Mouse (Mus musculus): ENCODE measurements around the gene Tubgcp5.
"Not testable (repeated sequence)": the region's sequence is repeated elsewhere in the genome, so short reads cannot be mapped to it uniquely, and the experiment has no call there.

Gene Tubgcp5

GRCm38 (mm10) chr7:55793952-55794603 lies at the start of gene Tubgcp5:
Gene Tubgcp5 (plus strand): TSS chr7:55794154.
- DNase-seq (ENCODE audit: low spot score in 2 of 2) = peak; percentile 95 to 98

- no peak for DNase-seq (ENCODE audit: low spot score in 2 of 2)
Measured at GRCm38 (mm10) chr7:55744566-55745220, 49.3 kb upstream of the Tubgcp5 start.

- no peak for DNase-seq (ENCODE audit: low spot score in 2 of 2)
Measured at GRCm38 (mm10) chr7:55750841-55751240, 43.1 kb upstream of the Tubgcp5 start.

GRCm38 (mm10) chr7:55759346-55759745 lies 34.6 kb upstream of the Tubgcp5 start:
- no peak for DNase-seq (ENCODE audit: low spot score in 2 of 2)

GRCm38 (mm10) chr7:55767926-55768325 lies 26.0 kb upstream of the Tubgcp5 start, which contains the start of gene Siglech:
Gene Siglech (plus strand): TSS chr7:55768178.
- DNase-seq (ENCODE audit: low spot score in 2 of 2) = no peak

GRCm38 (mm10) chr7:55780011-55780410 lies 13.9 kb upstream of the Tubgcp5 start:
- no peak for DNase-seq (ENCODE audit: low spot score in 2 of 2)

GRCm38 (mm10) chr7:55782493-55782892 lies 11.5 kb upstream of the Tubgcp5 start:
- DNase-seq (ENCODE audit: low spot score in 2 of 2) = no peak

- DNase-seq (ENCODE audit: low spot score in 2 of 2) = no peak
Measured at GRCm38 (mm10) chr7:55784580-55784979, 9.4 kb upstream of the Tubgcp5 start.

- not testable (repeated sequence) for DNase-seq (ENCODE audit: low spot score in 2 of 2)
Measured at GRCm38 (mm10) chr7:55790586-55790985, 3.4 kb upstream of the Tubgcp5 start.

GRCm38 (mm10) chr7:55792280-55792679 lies 1.7 kb upstream of the Tubgcp5 start:
- DNase-seq (ENCODE audit: low spot score in 2 of 2) = no peak

- no peak for DNase-seq (ENCODE audit: low spot score in 2 of 2)
Measured at GRCm38 (mm10) chr7:55793236-55793951, 560 bp upstream of the Tubgcp5 start.

GRCm38 (mm10) chr7:55799981-55800380 lies 6.0 kb downstream of the Tubgcp5 start:
- DNase-seq (ENCODE audit: low spot score in 2 of 2) = no peak

- DNase-seq (ENCODE audit: low spot score in 2 of 2) = no peak
Measured at GRCm38 (mm10) chr7:55809967-55810366, 16.0 kb downstream of the Tubgcp5 start.

- DNase-seq (ENCODE audit: low spot score in 2 of 2) = no peak
Measured at GRCm38 (mm10) chr7:55824468-55824867, 30.5 kb downstream of the Tubgcp5 start.

- no peak for DNase-seq (ENCODE audit: low spot score in 2 of 2)
Measured at GRCm38 (mm10) chr7:55827551-55827950, 33.6 kb downstream of the Tubgcp5 start.

- no peak for DNase-seq (ENCODE audit: low spot score in 2 of 2)
Measured at GRCm38 (mm10) chr7:55836877-55837276, 42.9 kb downstream of the Tubgcp5 start.

- no peak for DNase-seq (ENCODE audit: low spot score in 2 of 2)
Measured at GRCm38 (mm10) chr7:55841445-55841844, 47.5 kb downstream of the Tubgcp5 start, which contains the start of gene Cyfip1. Gene Cyfip1 (plus strand): TSS chr7:55841745.

- DNase-seq (ENCODE audit: low spot score in 2 of 2) = peak; percentile 86 to 90
Measured at GRCm38 (mm10) chr7:55841977-55842503, 48.1 kb downstream of the Tubgcp5 start.

GRCm38 (mm10) chr7:55842504-55843152 lies 48.7 kb downstream of the Tubgcp5 start:
- no peak for DNase-seq (ENCODE audit: low spot score in 2 of 2)

- no peak for DNase-seq (ENCODE audit: low spot score in 2 of 2)
Measured at GRCm38 (mm10) chr7:55846606-55847312, 52.8 kb downstream of the Tubgcp5 start.

- DNase-seq (ENCODE audit: low spot score in 2 of 2) = no peak
Measured at GRCm38 (mm10) chr7:55849948-55850571, 56.1 kb downstream of the Tubgcp5 start.

Measured in urinary bladder, postnatal 4 days (tissue).